Mouse (Mus musculus): ENCODE data around the gene Dvl2.
"Not testable (repeated sequence)": the region's sequence is repeated elsewhere in the genome, so short reads cannot be mapped to it uniquely, and the experiment has no call there.

The Dvl2 gene

GRCm38 (mm10) chr11:70000396-70000898 is at the start of gene Dvl2:
Gene Dvl2, plus strand, starts transcription at chr11:70000595.
- DNase-seq (ENCODE audit: low read depth, low spot score), result peak; percentile 81

GRCm38 (mm10) chr11:69950807-69951459 is 49.5 kb upstream of the Dvl2 start:
- no peak for DNase-seq (ENCODE audit: low read depth, low spot score)

GRCm38 (mm10) chr11:69952274-69952673 is 48.1 kb upstream of the Dvl2 start:
- DNase-seq (ENCODE audit: low read depth, low spot score), result no peak

- no peak for DNase-seq (ENCODE audit: low read depth, low spot score)
These were observed 47.0 kb upstream of the Dvl2 start for GRCm38 (mm10) chr11:69953267-69953915.

GRCm38 (mm10) chr11:69955618-69956017 is 44.8 kb upstream of the Dvl2 start:
- not testable (repeated sequence) for DNase-seq (ENCODE audit: low read depth, low spot score)

GRCm38 (mm10) chr11:69956218-69956617 is 44.2 kb upstream of the Dvl2 start:
- DNase-seq (ENCODE audit: low read depth, low spot score), result no peak

- DNase-seq (ENCODE audit: low read depth, low spot score), result no peak
These were observed 39.8 kb upstream of the Dvl2 start for GRCm38 (mm10) chr11:69960616-69961015.

- no peak for DNase-seq (ENCODE audit: low read depth, low spot score)
These were observed 38.6 kb upstream of the Dvl2 start for GRCm38 (mm10) chr11:69961841-69962240.

GRCm38 (mm10) chr11:69964650-69965270 is 35.6 kb upstream of the Dvl2 start, which contains the start of gene Cldn7:
Gene Cldn7, plus strand, starts transcription at chr11:69964779.
- no peak for DNase-seq (ENCODE audit: low read depth, low spot score)

GRCm38 (mm10) chr11:69965271-69966005 is 35.0 kb upstream of the Dvl2 start:
- DNase-seq (ENCODE audit: low read depth, low spot score), result no peak

GRCm38 (mm10) chr11:69966006-69966859 is 34.2 kb upstream of the Dvl2 start:
- no peak for DNase-seq (ENCODE audit: low read depth, low spot score)

GRCm38 (mm10) chr11:69966860-69967517 is 33.4 kb upstream of the Dvl2 start:
- DNase-seq (ENCODE audit: low read depth, low spot score), result no peak

GRCm38 (mm10) chr11:69968793-69969192 is 31.6 kb upstream of the Dvl2 start:
- no peak for DNase-seq (ENCODE audit: low read depth, low spot score)

GRCm38 (mm10) chr11:69970222-69970621 is 30.2 kb upstream of the Dvl2 start:
- no peak for DNase-seq (ENCODE audit: low read depth, low spot score)

- DNase-seq (ENCODE audit: low read depth, low spot score), result no peak
These were observed 29.6 kb upstream of the Dvl2 start for GRCm38 (mm10) chr11:69970775-69971174.

GRCm38 (mm10) chr11:69974907-69975306 is 25.5 kb upstream of the Dvl2 start:
- DNase-seq (ENCODE audit: low read depth, low spot score), result no peak

GRCm38 (mm10) chr11:69976271-69976670 is 24.1 kb upstream of the Dvl2 start:
- no peak for DNase-seq (ENCODE audit: low read depth, low spot score)

- DNase-seq (ENCODE audit: low read depth, low spot score), result no peak
These were observed 20.6 kb upstream of the Dvl2 start for GRCm38 (mm10) chr11:69979827-69980195.

- peak; percentile 98 for DNase-seq (ENCODE audit: low read depth, low spot score)
These were observed 19.9 kb upstream of the Dvl2 start for GRCm38 (mm10) chr11:69980196-69981140.
